Mouse (Mus musculus): ENCODE data around the gene Lrrc28.

DNA sequence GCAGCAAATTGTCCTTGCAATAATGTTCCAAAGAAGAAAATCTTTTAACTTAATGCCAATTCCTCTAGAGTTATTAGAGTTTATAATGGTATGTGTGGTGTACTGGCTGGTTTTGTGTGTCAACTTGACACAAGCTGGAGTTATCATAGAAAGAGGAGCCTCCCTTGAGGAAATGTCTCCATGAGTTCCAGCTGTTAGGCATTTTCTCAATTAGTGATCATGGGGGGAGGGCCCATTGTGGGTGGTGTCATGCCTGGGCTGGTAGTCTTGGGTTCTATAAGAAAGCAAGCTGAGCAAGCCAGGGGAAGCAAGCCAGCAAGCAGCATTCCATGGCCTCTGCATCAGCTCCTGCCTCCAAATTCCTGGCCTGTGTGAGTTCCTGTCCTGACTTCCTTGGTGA is 100.5 kb downstream of the Lrrc28 start:
- TF ChIP-seq TAL1 (IDR thresholded peaks at IDR 0.05; ENCODE audit: low read length): no peak
- no peak for TF ChIP-seq GATA1 (IDR thresholded peaks at IDR 0.05; ENCODE audit: low read length)

Data from erythroblast, embryonic 14.5 days (primary cell).